Mouse (Mus musculus) limb, embryonic 11.5 days (tissue): ENCODE measurements around the gene Tbx15. TPM values are rescaled to one million over a fixed set of nuclear protein-coding genes. Genes with fewer than 3 reads are reported as not detected.
A peak's percentile ranks its signal among the peaks of the same experiment; 100 is the strongest.
"Not testable (repeated sequence)": the region's sequence is repeated elsewhere in the genome, so short reads cannot be mapped to it uniquely, and the experiment has no call there.

ENCODE experiments used
- ATAC-seq: fragments of 200-750 bp; cut with Nextera tagmentation; 2 replicates; pipeline ENCODE4 v1.8.0; 2017; ENCODE audit warnings: low read depth; ENCODE audit not compliant: insufficient number of reproducible peaks, low FRiP score, low TSS enrichment
- DNase-seq: peaks from one replicate; pipeline ENCODE4 v3.0.0-alpha.2; 2015; ENCODE audit warnings: low spot score
- H3K27ac ChIP-seq: fragments of 300-500 bp; sonication (generic); replicated peaks from 2 replicates; pipeline ENCODE4 v1.5.1; 2014; ENCODE audit warnings: low read depth, mild to moderate bottlenecking, low read length
- H3K27me3 ChIP-seq: fragments of 300-500 bp; sonication (generic); 2 replicates; pipeline ENCODE4 v1.6.1; 2014; ENCODE audit warnings: mild to moderate bottlenecking, low read length, mixed read lengths; ENCODE audit not compliant: control insufficient read depth, insufficient read depth
- H3K36me3 ChIP-seq: fragments of 300-500 bp; sonication (generic); 2 replicates; pipeline ENCODE4 v1.6.1; 2014; ENCODE audit warnings: mild to moderate bottlenecking, low read length, moderate library complexity, mixed read lengths; ENCODE audit not compliant: control insufficient read depth, insufficient read depth
- H3K4me1 ChIP-seq: fragments of 300-500 bp; sonication (generic); 2 replicates; pipeline ENCODE4 v1.6.1; 2014; ENCODE audit warnings: low read length, mixed read lengths; ENCODE audit not compliant: control insufficient read depth, insufficient read depth
- H3K4me2 ChIP-seq: fragments of 300-500 bp; sonication (generic); 2 replicates; pipeline ENCODE4 v1.6.1; 2014; ENCODE audit warnings: low read depth, mild to moderate bottlenecking, moderate library complexity; ENCODE audit not compliant: severe bottlenecking
- H3K4me3 ChIP-seq: fragments of 300-500 bp; sonication (generic); 2 replicates; pipeline ENCODE4 v1.5.1; 2014; ENCODE audit warnings: low read depth, low read length
- H3K9ac ChIP-seq: fragments of 300-500 bp; sonication (generic); 2 replicates; pipeline ENCODE4 v1.6.1; 2014; ENCODE audit warnings: mild to moderate bottlenecking, low read length
- H3K9me3 ChIP-seq: fragments of 300-500 bp; sonication (generic); 2 replicates; pipeline ENCODE4 v1.6.1; 2016; ENCODE audit warnings: low read length; ENCODE audit not compliant: control insufficient read depth
- WGBS: fragments of 180-500 bp; shearing (Covaris S2); extraction: QIAGEN DNeasy Blood & Tissue Kit; methylation state at CpG from one replicate; pipeline ENCODE4 v1.1.7; 2014; 5-methylcytosine and 5-hydroxymethylcytosine counted together
- polyA plus RNA-seq: library from polyadenylated mRNA; unstranded; fragments of >200 nt; fragmentation: Nextera tagmentation; extraction: Ambion mirVana; gene quantifications from 2 replicates; pipeline ENCODE4 v1.2.1, GENCODE M21; 2014

Tbx15 gene
- polyA plus RNA-seq, 1 experiment from 2014 or later = 50.7 TPM

DNA sequence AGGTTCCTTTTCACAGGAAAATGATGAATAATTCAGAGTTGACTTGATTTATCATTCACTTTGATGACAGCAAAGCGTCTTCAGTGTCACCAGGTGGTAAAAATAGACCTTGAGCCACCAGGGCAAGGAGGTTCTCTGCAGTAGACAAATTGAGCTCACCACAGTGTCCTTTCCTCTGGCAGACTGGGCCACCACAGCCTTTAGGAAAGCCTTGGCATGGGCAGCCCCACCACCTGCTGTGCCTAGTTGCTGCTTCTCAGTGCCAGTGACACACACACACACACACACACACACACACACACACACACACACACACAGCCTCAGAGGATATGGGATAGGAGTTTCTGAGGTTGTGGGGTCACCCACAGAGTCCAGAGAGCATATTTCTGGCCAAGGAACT, 54.0 kb downstream of the Tbx15 start:
- H3K4me1 ChIP-seq, ATAC-seq, H3K9me3 ChIP-seq, H3K9ac ChIP-seq, H3K27ac ChIP-seq, H3K27me3 ChIP-seq, H3K4me2 ChIP-seq, H3K4me3 ChIP-seq, H3K36me3 ChIP-seq: not testable (repeated sequence)
- WGBS = 86% methylated on average over 1 of the region's 1 CpGs
- peak; percentile 19 for DNase-seq

GRCm38 (mm10) chr3:99295301-99295700, 55.1 kb downstream of the Tbx15 start:
- ATAC-seq = no peak

GRCm38 (mm10) chr3:99296186-99296585, 56.0 kb downstream of the Tbx15 start:
- Histone ChIP-seq H3K36me3 (no peaks in the 10 kb centered on the region), H3K9ac (no peak overlapping the region), H3K27me3 (no peaks in the 10 kb centered on the region), H3K4me3 (no peak overlapping the region), H3K9me3 (no peaks in the 10 kb centered on the region), H3K4me2 (no peak overlapping the region), H3K4me1 (no peaks in the 10 kb centered on the region), H3K27ac (no peak overlapping the region)
- WGBS = 78% methylated on average over 5 of the region's 5 CpGs
- ATAC-seq = no peak
- DNase-seq = peak; percentile 20

More at GRCm38 (mm10) chr3:99295301-99295700, 55.1 kb downstream of the Tbx15 start:
- no peaks in the 10 kb centered on the region for H3K36me3 ChIP-seq
- H3K4me3 ChIP-seq = no peak overlapping the region
- H3K27me3 ChIP-seq = no peaks in the 10 kb centered on the region
- no peak overlapping the region for H3K9ac ChIP-seq
- H3K4me2 ChIP-seq = no peak overlapping the region
- DNase-seq = peak; percentile 18
- 83% methylated on average over 2 of the region's 2 CpGs for WGBS
- H3K27ac ChIP-seq = no peak overlapping the region
- H3K4me1 ChIP-seq = no peaks in the 10 kb centered on the region; the same call in 1 of the 2 replicates
- no peaks in the 10 kb centered on the region for H3K9me3 ChIP-seq

- no peak for DNase-seq
- ATAC-seq = no peak
- H3K4me3 ChIP-seq = no peak overlapping the region
- no peaks in the 10 kb centered on the region for H3K9me3 ChIP-seq
- H3K4me2 ChIP-seq = no peak overlapping the region
- no peak overlapping the region for H3K9ac ChIP-seq
- H3K4me1 ChIP-seq = no peaks in the 10 kb centered on the region
- 76% methylated on average over 2 of the region's 2 CpGs for WGBS
- no peak overlapping the region for H3K27ac ChIP-seq
- no peaks in the 10 kb centered on the region for H3K27me3 ChIP-seq
- no peaks in the 10 kb centered on the region for H3K36me3 ChIP-seq
Observed at GRCm38 (mm10) chr3:99300846-99301245, 60.7 kb downstream of the Tbx15 start.

DNA sequence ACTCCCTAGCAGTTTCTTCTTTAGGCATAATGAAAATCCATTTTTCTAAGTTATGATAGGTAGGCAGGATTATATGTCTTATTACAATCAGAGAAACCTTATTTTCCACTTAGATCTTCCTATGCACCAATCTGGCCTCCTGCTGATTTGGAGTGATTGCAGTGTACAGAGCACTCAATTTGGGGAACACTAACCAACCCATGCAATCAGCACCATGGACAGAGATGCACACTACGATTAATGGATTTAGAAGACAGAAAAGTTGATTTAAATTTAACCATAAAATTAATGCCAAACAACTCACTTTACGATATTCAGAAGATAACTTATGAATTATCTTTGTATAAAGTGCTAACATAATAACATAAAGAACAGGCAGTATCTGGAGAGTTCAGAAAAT, 70.7 kb downstream of the Tbx15 start:
- ATAC-seq (no peak), DNase-seq (peak; percentile 50)
- Histone ChIP-seq H3K9ac (no peak overlapping the region), H3K4me1 (peaks cover 8% of the 10 kb centered on the region; the same call in 1 of the 2 replicates), H3K27ac (no peak overlapping the region), H3K4me2 (no peak overlapping the region), H3K36me3 (peaks cover 2% of the 10 kb centered on the region; the same call in 1 of the 2 replicates), H3K9me3 (no peaks in the 10 kb centered on the region), H3K27me3 (no peaks in the 10 kb centered on the region), H3K4me3 (no peak overlapping the region)
- WGBS = 55% methylated on average over 2 of the region's 2 CpGs

- H3K4me1 ChIP-seq = peaks cover 8% of the 10 kb centered on the region; the same call in 1 of the 2 replicates
- H3K9me3 ChIP-seq = no peaks in the 10 kb centered on the region
- DNase-seq = peak; percentile 77
- peaks cover 2% of the 10 kb centered on the region; the same call in 1 of the 2 replicates for H3K36me3 ChIP-seq
- H3K27ac ChIP-seq = no peak overlapping the region
- no peak overlapping the region for H3K4me2 ChIP-seq
- no peak overlapping the region for H3K9ac ChIP-seq
- WGBS = 7% methylated on average over 7 of the region's 7 CpGs
- no peak overlapping the region for H3K4me3 ChIP-seq
- no peaks in the 10 kb centered on the region for H3K27me3 ChIP-seq
- peak; percentile 82 for ATAC-seq
Observed at GRCm38 (mm10) chr3:99311943-99312635, 71.9 kb downstream of the Tbx15 start.

GRCm38 (mm10) chr3:99322345-99322744, 82.2 kb downstream of the Tbx15 start:
- Histone ChIP-seq H3K9ac (no peak overlapping the region), H3K36me3 (peaks cover 2% of the 10 kb centered on the region; the same call in 1 of the 2 replicates), H3K27ac (no peak overlapping the region), H3K4me2 (no peak overlapping the region), H3K9me3 (no peaks in the 10 kb centered on the region), H3K4me3 (no peak overlapping the region), H3K4me1 (peaks cover 11% of the 10 kb centered on the region), H3K27me3 (no peaks in the 10 kb centered on the region)
- ATAC-seq (no peak), DNase-seq (no peak)
- 93% methylated on average over 2 of the region's 2 CpGs for WGBS

GRCm38 (mm10) chr3:99329316-99329715, 89.1 kb downstream of the Tbx15 start:
- no peaks in the 10 kb centered on the region for H3K9me3 ChIP-seq
- H3K4me3 ChIP-seq = no peak overlapping the region
- H3K9ac ChIP-seq = no peak overlapping the region
- no peak overlapping the region for H3K4me2 ChIP-seq
- H3K4me1 ChIP-seq = peaks cover 4% of the 10 kb centered on the region; the same call in 1 of the 2 replicates
- ATAC-seq = no peak
- no peaks in the 10 kb centered on the region for H3K27me3 ChIP-seq
- no peak for DNase-seq
- H3K36me3 ChIP-seq = peaks cover 2% of the 10 kb centered on the region; the same call in 1 of the 2 replicates
- WGBS = 90% methylated on average over 5 of the region's 5 CpGs
- H3K27ac ChIP-seq = no peak overlapping the region
